Mouse (Mus musculus): ENCODE measurements around the gene Ythdf1. TPM values are rescaled to one million over a fixed set of nuclear protein-coding genes. Genes with fewer than 3 reads are reported as not detected.

Gene Ythdf1
- polyA plus RNA-seq, 1 experiment from 2014 or later = 68.5 TPM

DNA sequence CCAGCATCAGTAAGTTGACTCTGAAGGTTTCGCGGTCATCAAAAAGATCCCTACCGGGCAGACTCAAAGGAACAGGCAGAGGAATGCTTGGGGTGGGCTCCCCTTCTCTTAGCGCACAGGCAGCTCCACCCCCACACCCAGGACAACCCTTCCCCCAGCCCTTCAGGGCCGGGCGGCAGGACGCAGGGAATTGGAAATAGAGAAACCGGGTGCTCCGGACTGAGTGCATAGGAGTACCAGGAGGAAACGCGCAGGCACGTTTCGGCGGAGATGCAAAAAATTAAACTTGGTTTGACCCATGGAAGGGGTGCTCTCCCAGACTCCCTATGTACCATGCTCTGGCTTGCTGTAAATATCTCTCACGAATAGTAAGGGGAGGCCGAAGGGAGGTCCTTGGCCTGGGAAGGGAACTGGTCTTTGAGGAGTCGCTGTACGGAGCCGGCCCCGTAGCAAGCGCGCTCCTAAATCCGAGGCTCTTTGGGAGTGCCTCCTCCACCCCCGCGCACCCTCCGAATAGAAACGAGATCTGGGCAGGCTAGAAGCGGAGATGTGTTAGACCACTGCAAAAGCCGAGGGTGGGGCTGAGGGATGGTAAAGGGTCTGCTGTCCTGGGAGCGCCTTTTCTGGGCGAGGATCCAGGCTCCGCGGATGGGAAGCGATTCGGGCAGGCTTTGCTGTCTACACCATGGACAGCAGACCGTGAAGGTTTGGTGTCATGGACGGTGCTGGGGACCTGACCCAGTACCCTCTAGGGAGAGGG is 29.5 kb downstream of the Ythdf1 start:
- Histone ChIP-seq H3K4me2 (peak overlapping the region; percentile 97), H3K36me3 (ENCODE audit: control insufficient read depth, insufficient read depth, low read length) (no peaks in the 10 kb centered on the region), H3K27me3 (ENCODE audit: control insufficient read depth, insufficient read depth, low read length) (no peaks in the 10 kb centered on the region; the same call in 1 of the 2 replicates), H3K4me3 (ENCODE audit: low read depth, low read length) (peak overlapping the region; percentile 99), H3K9me3 (ENCODE audit: control insufficient read depth, low read length) (no peaks in the 10 kb centered on the region), H3K27ac (ENCODE audit: low read depth, low read length) (peak overlapping the region; percentile 99), H3K9ac (ENCODE audit: low read length) (peak overlapping the region; percentile 99), H3K4me1 (ENCODE audit: control insufficient read depth, insufficient read depth, low read length) (peaks cover 60% of the 10 kb centered on the region)
- DNase-seq (ENCODE audit: low spot score, missing footprints) (peak; percentile 97), ATAC-seq (ENCODE audit: low FRiP score) (no peak)
- under 1% methylated on average over 37 of the region's 37 CpGs for WGBS

DNA sequence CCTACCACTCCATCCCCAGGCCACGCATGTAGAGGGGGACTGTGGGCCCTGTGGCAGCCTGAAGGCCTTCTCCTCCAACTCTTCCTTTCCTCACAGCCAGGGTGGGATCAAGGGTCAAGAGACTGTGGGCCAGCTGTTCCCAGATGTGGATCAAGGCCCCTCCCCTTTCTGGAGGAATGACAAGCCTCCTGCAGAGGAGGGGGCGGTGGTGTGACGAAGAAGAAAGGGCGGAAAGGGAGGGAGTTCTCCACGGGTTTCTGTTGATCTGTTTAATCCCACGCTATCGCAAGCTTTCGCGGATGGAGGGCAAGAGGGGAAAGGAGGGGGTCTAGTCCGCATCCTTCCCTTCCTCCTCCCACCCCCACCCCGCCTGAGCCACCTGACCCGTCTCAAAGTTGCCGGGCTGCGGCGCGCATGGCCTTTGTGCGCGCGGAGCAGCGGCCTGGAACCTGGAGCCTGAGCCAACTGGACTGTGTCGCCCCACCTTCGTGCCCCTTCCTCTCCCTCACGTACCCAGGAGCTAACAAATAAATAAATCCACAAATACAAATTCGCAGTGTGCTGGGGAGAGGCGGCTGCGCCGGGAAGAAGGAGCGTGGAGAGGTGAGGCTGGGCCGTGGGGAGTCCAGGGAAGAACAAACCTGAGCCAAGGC is 30.2 kb downstream of the Ythdf1 start:
- H3K4me3 ChIP-seq (ENCODE audit: low read depth, low read length) = peak overlapping the region; percentile 99

DNA sequence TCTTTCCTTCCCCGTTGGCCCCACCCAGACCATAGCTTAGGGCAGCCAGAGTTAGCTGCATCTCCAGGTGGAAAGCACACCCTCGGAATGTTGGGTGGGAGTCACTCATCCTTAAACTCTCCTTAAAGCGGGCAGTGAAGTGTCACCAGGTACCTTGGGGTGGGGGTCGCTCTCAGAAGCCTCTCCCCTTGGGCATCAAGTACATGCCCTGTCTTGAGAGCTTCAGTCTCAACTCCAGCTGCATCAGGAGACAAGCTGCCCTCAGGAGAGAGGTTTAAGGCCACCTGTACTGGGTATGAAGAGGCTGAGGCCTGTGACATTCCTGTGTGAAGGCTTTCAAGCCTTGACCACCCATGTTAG is 30.8 kb downstream of the Ythdf1 start:
- Histone ChIP-seq H3K27me3 (ENCODE audit: control insufficient read depth, insufficient read depth, low read length) (no peaks in the 10 kb centered on the region; the same call in 1 of the 2 replicates), H3K4me2 (peak overlapping the region; percentile 97), H3K4me1 (ENCODE audit: control insufficient read depth, insufficient read depth, low read length) (peaks cover 58% of the 10 kb centered on the region), H3K27ac (ENCODE audit: low read depth, low read length) (peak overlapping the region; percentile 99), H3K4me3 (ENCODE audit: low read depth, low read length) (peak overlapping the region; percentile 99; the same call in 1 of the 2 replicates), H3K36me3 (ENCODE audit: control insufficient read depth, insufficient read depth, low read length) (no peaks in the 10 kb centered on the region), H3K9ac (ENCODE audit: low read length) (peak overlapping the region; percentile 99), H3K9me3 (ENCODE audit: control insufficient read depth, low read length) (no peaks in the 10 kb centered on the region)
- WGBS = 4% methylated on average over 4 of the region's 4 CpGs
- DNase-seq (ENCODE audit: low spot score, missing footprints) (no peak), ATAC-seq (ENCODE audit: low FRiP score) (no peak; the same call in 1 of the 2 replicates)

More for the DNA sequence above, 30.2 kb downstream of the Ythdf1 start:
- DNase-seq (ENCODE audit: low spot score, missing footprints) (peak; percentile 98), ATAC-seq (ENCODE audit: low FRiP score) (peak; percentile 11)
- Histone ChIP-seq H3K36me3 (ENCODE audit: control insufficient read depth, insufficient read depth, low read length) (no peaks in the 10 kb centered on the region), H3K4me1 (ENCODE audit: control insufficient read depth, insufficient read depth, low read length) (peaks cover 64% of the 10 kb centered on the region), H3K4me2 (peak overlapping the region; percentile 97), H3K27ac (ENCODE audit: low read depth, low read length) (peak overlapping the region; percentile 99), H3K27me3 (ENCODE audit: control insufficient read depth, insufficient read depth, low read length) (no peaks in the 10 kb centered on the region; the same call in 1 of the 2 replicates), H3K9ac (ENCODE audit: low read length) (peak overlapping the region; percentile 99), H3K9me3 (ENCODE audit: control insufficient read depth, low read length) (no peaks in the 10 kb centered on the region)
- under 1% methylated on average over 27 of the region's 29 CpGs for WGBS

DNA sequence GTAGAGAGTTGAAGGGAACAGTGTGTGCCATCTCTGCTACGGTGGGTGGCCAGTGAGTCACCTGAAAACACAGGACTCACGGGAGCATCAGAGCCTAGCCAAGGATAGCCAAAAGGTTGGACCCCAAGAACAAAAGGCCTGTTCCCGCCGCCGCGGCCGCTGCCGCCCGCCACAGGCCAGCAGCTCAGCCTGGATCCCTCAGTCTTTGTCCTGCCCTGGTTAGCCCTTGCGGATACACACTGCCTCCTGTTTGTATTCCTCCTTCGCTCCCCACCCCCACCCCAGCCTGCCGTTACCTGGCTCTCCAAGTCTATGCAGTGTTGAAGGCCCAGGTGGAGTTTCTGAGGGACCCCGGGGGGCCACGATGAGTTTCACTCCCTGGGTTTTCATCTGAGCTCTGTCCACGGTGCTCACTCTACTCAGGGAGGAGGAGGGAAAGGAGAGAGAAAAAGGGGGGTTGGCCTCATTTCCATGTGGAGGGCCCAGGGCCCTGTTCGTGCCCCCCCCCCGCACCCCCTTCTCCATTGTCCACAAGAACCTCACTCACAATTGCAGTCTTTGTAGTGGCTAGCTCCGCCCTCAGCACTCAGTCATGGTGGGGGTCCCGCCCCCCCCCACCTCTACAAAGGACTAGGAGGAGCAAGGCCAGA is 31.4 kb downstream of the Ythdf1 start:
- Histone ChIP-seq H3K4me2 (peak overlapping the region; percentile 97), H3K9me3 (ENCODE audit: control insufficient read depth, low read length) (no peaks in the 10 kb centered on the region), H3K4me3 (ENCODE audit: low read depth, low read length) (peak overlapping the region; percentile 56), H3K27ac (ENCODE audit: low read depth, low read length) (peak overlapping the region; percentile 99), H3K36me3 (ENCODE audit: control insufficient read depth, insufficient read depth, low read length) (0 out of 2 replicates have a peak, but pooled peaks cover 2% of the 10 kb centered on the region), H3K27me3 (ENCODE audit: control insufficient read depth, insufficient read depth, low read length) (no peaks in the 10 kb centered on the region; the same call in 1 of the 2 replicates), H3K4me1 (ENCODE audit: control insufficient read depth, insufficient read depth, low read length) (peaks cover 57% of the 10 kb centered on the region), H3K9ac (ENCODE audit: low read length) (peak overlapping the region; percentile 99)
- WGBS = 4% methylated on average over 19 of the region's 19 CpGs
- DNase-seq (ENCODE audit: low spot score, missing footprints) (peak; percentile 97), ATAC-seq (ENCODE audit: low FRiP score) (peak; percentile 15)

DNA sequence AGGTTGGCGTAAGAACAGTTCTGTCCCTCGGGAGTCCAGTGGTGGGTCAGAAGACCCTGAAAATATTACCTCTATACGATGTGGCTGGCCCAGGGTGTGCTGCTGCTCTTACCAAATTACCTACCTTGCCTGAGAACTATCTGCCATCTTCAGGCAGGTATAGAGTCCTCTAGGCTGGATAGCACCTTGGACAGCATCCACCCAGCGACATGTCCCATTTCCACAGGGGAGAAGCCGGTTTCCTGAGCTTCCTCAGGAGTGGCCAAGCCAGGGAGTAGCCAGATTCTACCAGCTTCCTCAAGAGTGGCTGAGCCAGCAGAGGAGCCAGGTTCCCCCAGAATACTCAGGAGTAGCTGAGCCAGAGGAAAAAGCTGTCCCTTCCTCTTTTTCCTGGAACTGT is 35.5 kb downstream of the Ythdf1 start:
- ATAC-seq (ENCODE audit: low FRiP score) (no peak), DNase-seq (ENCODE audit: low spot score, missing footprints) (no peak)
- Histone ChIP-seq H3K4me2 (no peak overlapping the region), H3K9ac (ENCODE audit: low read length) (no peak overlapping the region), H3K9me3 (ENCODE audit: control insufficient read depth, low read length) (no peaks in the 10 kb centered on the region), H3K36me3 (ENCODE audit: control insufficient read depth, insufficient read depth, low read length) (peaks cover 5% of the 10 kb centered on the region; the same call in 1 of the 2 replicates), H3K27me3 (ENCODE audit: control insufficient read depth, insufficient read depth, low read length) (no peaks in the 10 kb centered on the region), H3K27ac (ENCODE audit: low read depth, low read length) (no peak overlapping the region), H3K4me3 (ENCODE audit: low read depth, low read length) (no peak overlapping the region), H3K4me1 (ENCODE audit: control insufficient read depth, insufficient read depth, low read length) (peaks cover 49% of the 10 kb centered on the region)
- WGBS = 83% methylated on average over 5 of the region's 5 CpGs

DNA sequence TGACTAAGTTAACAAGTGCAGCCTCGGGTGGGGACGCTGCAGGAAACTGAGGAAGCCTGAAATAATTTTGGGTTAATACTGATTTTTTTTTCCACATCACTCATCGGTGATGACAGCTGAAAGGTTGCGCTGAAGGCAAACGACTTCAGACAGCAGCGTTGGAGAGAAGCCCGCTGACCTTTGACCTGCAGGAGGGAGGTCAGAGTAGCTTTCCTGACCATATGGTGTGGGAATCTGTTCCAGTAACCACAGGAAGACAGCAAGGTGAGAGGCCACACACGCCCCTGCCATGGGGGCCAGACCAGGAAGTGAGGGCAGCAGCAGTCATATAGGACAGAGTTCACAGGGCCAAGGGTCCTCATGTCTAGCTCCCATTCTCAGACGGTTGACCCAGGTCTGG is 39.5 kb downstream of the Ythdf1 start:
- no peaks in the 10 kb centered on the region for H3K27me3 ChIP-seq (ENCODE audit: control insufficient read depth, insufficient read depth, low read length)
- no peak overlapping the region for H3K4me2 ChIP-seq
- no peak overlapping the region for H3K27ac ChIP-seq (ENCODE audit: low read depth, low read length)
- ATAC-seq (ENCODE audit: low FRiP score) (no peak), DNase-seq (ENCODE audit: low spot score, missing footprints) (no peak)
- H3K9me3 ChIP-seq (ENCODE audit: control insufficient read depth, low read length) = no peaks in the 10 kb centered on the region
- H3K4me1 ChIP-seq (ENCODE audit: control insufficient read depth, insufficient read depth, low read length) = peaks cover 28% of the 10 kb centered on the region
- 69% methylated on average over 9 of the region's 9 CpGs for WGBS
- H3K9ac ChIP-seq (ENCODE audit: low read length) = no peak overlapping the region
- H3K4me3 ChIP-seq (ENCODE audit: low read depth, low read length) = no peak overlapping the region
- peaks cover 9% of the 10 kb centered on the region; the same call in 1 of the 2 replicates for H3K36me3 ChIP-seq (ENCODE audit: control insufficient read depth, insufficient read depth, low read length)

DNA sequence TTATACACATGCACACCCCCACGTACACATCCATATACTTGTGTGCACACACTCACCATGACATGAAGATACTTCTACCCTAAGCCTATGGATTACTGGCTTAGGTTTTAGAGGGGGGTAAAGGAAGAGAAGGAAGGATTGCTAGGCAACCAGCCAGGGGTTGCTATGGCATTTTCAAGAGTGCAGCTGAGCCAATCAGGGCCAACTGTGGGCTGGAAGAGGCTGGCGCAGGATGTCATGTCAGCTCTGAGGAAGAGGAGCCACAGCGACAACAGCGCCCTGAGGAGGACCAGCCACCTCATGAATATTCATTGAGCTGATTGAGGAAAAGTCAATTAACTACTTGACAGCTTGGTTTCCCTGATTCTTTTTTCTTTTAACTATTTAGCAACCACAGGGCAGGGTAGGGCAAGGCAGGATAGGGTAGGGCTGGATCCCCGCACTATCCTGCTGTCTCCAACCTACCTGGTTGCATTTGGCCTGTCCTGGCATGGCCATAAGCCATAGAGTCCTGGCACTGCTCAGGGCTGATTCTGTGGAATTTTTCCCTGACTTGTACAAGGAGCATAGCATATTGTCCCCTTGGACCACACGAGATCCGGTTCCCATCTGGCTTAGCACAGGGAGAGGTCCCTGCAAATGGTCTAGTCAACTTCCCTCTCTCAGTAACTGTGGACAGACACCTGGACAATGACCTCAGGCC is 41.2 kb downstream of the Ythdf1 start:
- no peaks in the 10 kb centered on the region for H3K27me3 ChIP-seq (ENCODE audit: control insufficient read depth, insufficient read depth, low read length)
- H3K4me2 ChIP-seq = no peak overlapping the region; the same call in 1 of the 2 replicates
- peak overlapping the region; percentile 48; the same call in 1 of the 2 replicates for H3K27ac ChIP-seq (ENCODE audit: low read depth, low read length)
- DNase-seq (ENCODE audit: low spot score, missing footprints) (peak; percentile 93), ATAC-seq (ENCODE audit: low FRiP score) (peak; percentile 85)
- peaks cover 20% of the 10 kb centered on the region for H3K4me1 ChIP-seq (ENCODE audit: control insufficient read depth, insufficient read depth, low read length)
- peaks cover 6% of the 10 kb centered on the region; the same call in 1 of the 2 replicates for H3K36me3 ChIP-seq (ENCODE audit: control insufficient read depth, insufficient read depth, low read length)
- 32% methylated on average over 7 of the region's 7 CpGs for WGBS
- H3K9ac ChIP-seq (ENCODE audit: low read length) = no peak overlapping the region
- H3K9me3 ChIP-seq (ENCODE audit: control insufficient read depth, low read length) = no peaks in the 10 kb centered on the region
- H3K4me3 ChIP-seq (ENCODE audit: low read depth, low read length) = no peak overlapping the region

DNA sequence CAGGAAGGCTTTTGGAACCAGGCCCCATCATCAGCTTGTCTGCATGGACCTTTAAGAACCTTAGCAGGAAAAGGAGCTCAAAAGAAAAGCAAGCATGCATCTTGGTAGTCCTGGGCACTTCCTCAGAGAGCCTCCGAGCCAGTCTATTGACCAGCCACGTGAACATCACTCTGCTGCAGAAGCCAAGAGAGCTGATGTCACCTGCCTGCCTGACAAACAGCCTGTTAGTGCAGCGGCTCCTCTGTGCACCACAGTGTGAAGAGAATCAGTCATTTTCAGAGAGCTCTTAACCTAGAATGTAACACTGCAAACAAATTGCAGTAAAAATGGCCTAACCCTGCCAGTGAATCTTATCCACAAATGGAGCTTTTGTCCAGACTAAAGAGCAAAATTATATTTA is 50.7 kb downstream of the Ythdf1 start:
- WGBS = 67% methylated on average over 3 of the region's 3 CpGs

More for the DNA sequence above, 50.7 kb downstream of the Ythdf1 start:
- no peak overlapping the region for H3K4me2 ChIP-seq
- H3K27me3 ChIP-seq (ENCODE audit: control insufficient read depth, insufficient read depth, low read length) = no peaks in the 10 kb centered on the region
- H3K27ac ChIP-seq (ENCODE audit: low read depth, low read length) = no peak overlapping the region
- no peaks in the 10 kb centered on the region for H3K4me1 ChIP-seq (ENCODE audit: control insufficient read depth, insufficient read depth, low read length)
- peaks cover 7% of the 10 kb centered on the region; the same call in 1 of the 2 replicates for H3K36me3 ChIP-seq (ENCODE audit: control insufficient read depth, insufficient read depth, low read length)
- no peak overlapping the region for H3K9ac ChIP-seq (ENCODE audit: low read length)
- no peaks in the 10 kb centered on the region for H3K9me3 ChIP-seq (ENCODE audit: control insufficient read depth, low read length)
- no peak for ATAC-seq (ENCODE audit: low FRiP score)
- peak; percentile 62 for DNase-seq (ENCODE audit: low spot score, missing footprints)
- H3K4me3 ChIP-seq (ENCODE audit: low read depth, low read length) = no peak overlapping the region
